Mouse (Mus musculus) forebrain, embryonic 10.5 days (tissue): ENCODE measurements around the gene BC048679. TPM values are rescaled to one million over a fixed set of nuclear protein-coding genes. Genes with fewer than 3 reads are reported as not detected.
A peak's percentile ranks its signal among the peaks of the same experiment; 100 is the strongest.

Experiments used
- DNase-seq: peaks from one replicate; pipeline ENCODE4 v3.0.0-alpha.2; 2017; ENCODE audit warnings: low spot score; ENCODE audit errors: extremely low spot score
- H3K27ac ChIP-seq: fragments of 300-500 bp; sonication (generic); 2 replicates; pipeline ENCODE4 v1.5.1; 2016; ENCODE audit warnings: mild to moderate bottlenecking
- H3K27me3 ChIP-seq: fragments of 300-500 bp; sonication (generic); 2 replicates; pipeline ENCODE4 v1.6.1; 2016; ENCODE audit warnings: mild to moderate bottlenecking; ENCODE audit not compliant: poor library complexity, severe bottlenecking
- H3K36me3 ChIP-seq: fragments of 300-500 bp; sonication (generic); replicated peaks from 2 replicates; pipeline ENCODE4 v1.6.1; 2016; ENCODE audit warnings: mild to moderate bottlenecking, moderate library complexity
- H3K4me1 ChIP-seq: fragments of 300-500 bp; sonication (generic); 2 replicates; pipeline ENCODE4 v1.6.1; 2016
- H3K4me3 ChIP-seq: fragments of 300-500 bp; sonication (generic); 2 replicates; pipeline ENCODE4 v1.5.1; 2016; ENCODE audit warnings: mild to moderate bottlenecking, moderate library complexity
- H3K9me3 ChIP-seq: fragments of 300-500 bp; sonication (generic); 2 replicates; pipeline ENCODE4 v1.6.1; 2016; ENCODE audit warnings: mild to moderate bottlenecking, moderate library complexity
- WGBS: fragments of 180-500 bp; shearing (Covaris S2); methylation state at CpG from one replicate; pipeline ENCODE4 v1.1.7; 2016; 5-methylcytosine and 5-hydroxymethylcytosine counted together
- polyA plus RNA-seq: library from polyadenylated mRNA; unstranded; fragments of >200 nt; fragmentation: Nextera tagmentation; extraction: Ambion mirVana; gene quantifications from 2 replicates; pipeline ENCODE4 v1.2.1, GENCODE M21; 2016

Gene BC048679
- polyA plus RNA-seq: 0.27 and 0.50 TPM in 2 replicates

DNA sequence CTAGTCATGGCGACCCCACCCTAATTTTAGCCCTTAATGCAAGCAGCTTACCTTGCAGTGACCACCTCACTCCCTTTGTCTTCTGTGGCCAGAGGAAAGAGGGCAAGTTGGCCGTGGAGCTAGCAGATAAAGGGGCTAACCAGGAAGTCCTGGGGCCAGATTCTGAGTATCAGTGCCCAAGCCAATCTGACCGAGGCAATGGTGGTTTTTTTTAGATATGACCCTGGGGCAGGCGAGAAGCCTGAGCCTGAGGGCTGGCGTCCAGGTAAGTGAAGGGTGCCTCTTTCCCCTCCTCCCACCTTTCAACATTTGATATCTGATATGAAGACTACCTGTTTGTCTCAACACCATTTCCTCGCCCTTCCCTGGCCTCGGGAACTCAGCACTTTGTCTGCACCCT lies at the start of gene BC048679:
TSS of gene BC048679 (minus strand) at position 101 of the 400 bp plus-strand sequence.
- DNase-seq: no peak
- WGBS: 79% methylated on average over 7 of the region's 7 CpGs
- Histone ChIP-seq H3K9me3 (no peaks in the 10 kb centered on the region), H3K27ac (peak within 1 kb of the TSS; percentile 69), H3K27me3 (peaks cover 42% of the 10 kb centered on the region), H3K4me3 (no peak within 1 kb of the TSS), H3K36me3 (no peaks in the 10 kb centered on the region), H3K4me1 (peaks cover 33% of the 10 kb centered on the region)

DNA sequence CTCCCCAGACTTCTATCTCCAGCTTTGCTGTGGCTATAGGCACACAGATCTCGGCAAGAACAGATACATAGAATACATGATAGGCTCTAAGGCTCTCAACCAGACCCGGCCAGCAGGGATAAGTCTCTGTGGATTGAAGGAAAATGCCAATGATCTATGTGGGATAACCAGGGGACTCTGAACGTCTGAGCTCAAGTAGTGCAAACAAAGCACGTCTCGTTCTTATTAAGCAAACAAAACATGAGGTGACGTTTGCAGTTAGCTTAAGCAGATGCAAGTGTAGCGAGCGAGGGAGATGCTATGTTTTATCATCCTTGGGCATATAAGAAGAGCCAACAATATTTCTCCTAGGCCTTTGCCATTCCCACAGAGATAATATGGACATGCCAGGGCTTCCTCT lies 44.9 kb upstream of the BC048679 start:
- Histone ChIP-seq H3K4me3 (no peak overlapping the region), H3K9me3 (no peaks in the 10 kb centered on the region), H3K27ac (no peak overlapping the region), H3K36me3 (no peaks in the 10 kb centered on the region), H3K27me3 (no peaks in the 10 kb centered on the region), H3K4me1 (peaks cover 31% of the 10 kb centered on the region)
- WGBS: 92% methylated on average over 8 of the region's 8 CpGs
- DNase-seq: no peak

DNA sequence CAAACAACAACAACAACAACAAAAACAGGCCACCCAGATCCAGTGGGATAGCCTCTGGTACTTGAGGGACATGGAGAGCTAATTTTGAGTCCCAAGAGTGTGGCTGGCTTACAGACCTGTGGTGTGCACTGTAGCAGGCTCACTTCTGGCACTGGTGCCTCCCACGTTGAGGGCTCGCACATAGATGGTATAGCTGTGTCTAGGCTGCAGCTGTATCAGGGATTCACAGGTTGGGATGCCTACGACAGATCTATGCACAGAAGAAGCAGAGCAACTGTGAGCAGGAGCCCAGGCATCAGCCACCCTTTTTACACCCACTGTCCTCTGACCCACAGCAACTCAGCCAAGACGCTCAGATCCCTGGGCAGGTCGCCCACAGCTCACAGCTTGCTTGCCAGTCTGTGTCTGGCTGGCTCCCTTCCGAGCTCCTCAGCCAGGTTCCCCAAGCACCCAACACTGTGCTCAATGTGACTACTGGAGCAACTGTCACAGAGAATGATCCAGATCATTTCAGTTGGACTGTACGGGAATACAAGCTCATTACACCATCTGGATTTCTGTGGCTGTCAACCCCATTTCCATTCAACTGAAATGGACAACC lies 43.9 kb upstream of the BC048679 start:
- Histone ChIP-seq H3K9me3 (no peaks in the 10 kb centered on the region), H3K27me3 (no peaks in the 10 kb centered on the region), H3K27ac (no peak overlapping the region), H3K4me3 (no peak overlapping the region), H3K36me3 (no peaks in the 10 kb centered on the region), H3K4me1 (peaks cover 31% of the 10 kb centered on the region)
- DNase-seq: no peak
- WGBS: 87% methylated on average over 7 of the region's 7 CpGs

DNA sequence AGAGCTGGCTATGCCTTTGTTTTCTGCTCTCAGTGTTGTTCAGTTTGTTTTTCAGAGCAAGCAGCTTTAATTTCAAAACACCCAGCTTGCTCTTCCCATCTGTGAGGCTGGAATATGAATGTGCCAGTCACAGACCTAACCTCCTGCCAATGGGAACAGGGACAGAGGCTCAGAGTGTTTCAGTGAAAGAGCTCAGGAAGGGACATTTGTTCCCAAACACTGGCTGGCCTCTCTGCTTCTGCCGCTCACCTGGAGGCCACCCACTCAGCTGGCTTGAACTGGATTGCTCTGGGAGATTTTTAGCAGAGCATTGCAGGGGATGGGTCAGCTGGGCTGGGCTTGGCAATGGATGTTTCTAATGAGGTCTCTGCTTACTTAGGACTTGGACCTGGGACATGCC lies 42.9 kb upstream of the BC048679 start:
- no peak overlapping the region for H3K4me3 ChIP-seq
- H3K9me3 ChIP-seq: no peaks in the 10 kb centered on the region
- peaks cover 24% of the 10 kb centered on the region for H3K4me1 ChIP-seq
- no peaks in the 10 kb centered on the region for H3K27me3 ChIP-seq
- DNase-seq: no peak
- H3K27ac ChIP-seq: no peak overlapping the region
- WGBS: 74% methylated on average over 1 of the region's 1 CpGs
- no peaks in the 10 kb centered on the region for H3K36me3 ChIP-seq

DNA sequence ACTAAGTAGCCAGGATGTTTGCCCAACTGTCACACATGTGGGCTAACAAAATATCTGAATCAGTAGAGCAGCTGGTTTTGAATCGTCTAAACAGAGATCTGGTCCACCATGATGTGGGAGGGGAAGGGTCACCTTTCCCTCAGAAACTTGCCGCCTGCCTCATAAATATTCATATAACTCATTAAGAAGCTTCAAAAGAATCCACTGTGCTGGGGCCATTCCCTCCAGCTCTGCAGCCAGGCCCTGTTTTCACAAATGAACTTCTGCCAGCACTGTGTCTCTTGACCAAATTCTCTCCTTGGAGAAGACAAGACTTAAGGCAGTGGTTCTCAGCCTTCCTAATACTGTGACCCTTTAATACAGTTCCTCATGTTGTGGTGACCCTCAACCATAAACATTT lies 41.5 kb upstream of the BC048679 start:
- H3K4me1 ChIP-seq: peaks cover 22% of the 10 kb centered on the region
- peak overlapping the region; percentile 52; the same call in 1 of the 2 replicates for H3K27ac ChIP-seq
- H3K4me3 ChIP-seq: no peak overlapping the region
- no peak for DNase-seq
- WGBS: 36% methylated on average over 2 of the region's 2 CpGs
- peaks cover 14% of the 10 kb centered on the region for H3K36me3 ChIP-seq
- H3K27me3 ChIP-seq: no peaks in the 10 kb centered on the region
- H3K9me3 ChIP-seq: no peaks in the 10 kb centered on the region

DNA sequence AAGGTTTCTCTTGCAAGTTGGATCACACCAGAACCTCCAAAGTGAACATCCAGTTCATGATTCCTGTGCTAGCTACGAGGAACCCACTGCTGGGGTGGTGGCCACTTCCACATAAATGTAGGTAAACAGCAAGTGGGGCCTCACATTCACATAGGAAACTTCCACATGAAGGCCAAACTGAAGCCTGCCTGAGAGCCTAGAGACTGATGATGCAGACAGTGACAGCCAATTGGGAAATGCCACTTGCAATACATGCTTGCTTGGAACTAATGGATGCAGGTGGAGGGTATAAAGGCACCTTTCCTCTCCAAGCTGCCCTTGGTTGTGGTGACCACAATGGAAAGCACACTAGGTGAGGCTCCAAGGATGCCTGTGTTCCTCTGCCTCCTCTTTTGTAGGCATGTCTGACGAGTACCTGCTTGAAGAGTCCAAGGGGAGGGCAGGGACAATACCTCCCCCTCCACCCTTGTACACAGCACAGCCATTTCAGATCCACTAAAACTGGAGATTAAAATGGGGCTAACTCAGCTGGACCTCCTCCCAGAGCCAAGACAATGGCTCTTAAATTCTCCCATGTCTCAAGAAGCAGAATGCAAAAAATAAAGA lies 40.1 kb upstream of the BC048679 start:
- H3K36me3 ChIP-seq: peaks cover 28% of the 10 kb centered on the region
- H3K27ac ChIP-seq: no peak overlapping the region
- DNase-seq: no peak
- H3K4me3 ChIP-seq: no peak overlapping the region
- 69% methylated on average over 2 of the region's 2 CpGs for WGBS
- peaks cover 9% of the 10 kb centered on the region; the same call in 1 of the 2 replicates for H3K9me3 ChIP-seq
- H3K4me1 ChIP-seq: peaks cover 22% of the 10 kb centered on the region
- H3K27me3 ChIP-seq: no peaks in the 10 kb centered on the region

DNA sequence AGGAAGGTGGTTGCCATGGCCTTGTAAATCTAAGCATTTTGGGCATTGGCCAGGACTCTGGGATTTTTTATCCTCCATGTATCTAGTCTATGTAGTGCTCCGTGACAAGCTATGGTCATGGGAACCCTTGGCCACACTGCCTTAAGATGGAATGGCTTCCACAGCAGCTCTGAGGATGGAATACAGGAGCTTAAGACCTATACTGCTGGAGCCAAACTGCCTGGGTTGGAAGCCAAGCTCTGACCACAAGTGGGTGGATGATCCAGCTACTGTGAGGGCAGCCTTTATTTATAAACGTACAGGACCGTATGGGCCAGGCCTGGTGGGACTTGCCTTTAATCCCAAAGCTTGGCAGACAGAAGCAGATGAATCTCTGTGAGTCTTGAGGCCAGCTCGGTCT lies 38.4 kb upstream of the BC048679 start:
- Histone ChIP-seq H3K4me1 (peaks cover 22% of the 10 kb centered on the region), H3K4me3 (no peak overlapping the region), H3K27ac (no peak overlapping the region), H3K36me3 (peaks cover 44% of the 10 kb centered on the region), H3K9me3 (peaks cover 10% of the 10 kb centered on the region; the same call in 1 of the 2 replicates), H3K27me3 (no peaks in the 10 kb centered on the region)
- DNase-seq: no peak
- WGBS: 91% methylated on average over 4 of the region's 4 CpGs

DNA sequence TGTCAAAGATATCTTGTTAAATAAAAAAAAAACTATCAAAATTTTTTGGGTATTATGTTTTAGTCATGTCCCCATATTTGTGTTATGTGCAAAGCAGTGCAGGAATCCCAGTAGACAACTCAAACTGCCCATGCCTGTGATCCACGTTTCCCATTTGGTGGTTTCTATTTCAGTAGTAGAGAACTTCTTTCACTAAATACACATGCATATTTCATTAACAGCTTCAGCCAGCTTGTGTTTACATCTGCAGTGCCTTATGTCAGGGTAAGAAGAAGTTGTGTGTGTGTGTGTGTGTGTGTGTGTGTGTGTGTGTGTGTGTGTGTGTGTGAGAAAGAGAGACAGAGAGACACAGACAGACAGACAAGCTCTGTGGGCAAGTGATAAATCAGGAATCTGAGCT lies 33.4 kb upstream of the BC048679 start:
- Histone ChIP-seq H3K27ac (no peak overlapping the region), H3K4me3 (no peak overlapping the region), H3K36me3 (peaks cover 94% of the 10 kb centered on the region), H3K27me3 (no peaks in the 10 kb centered on the region), H3K4me1 (no peaks in the 10 kb centered on the region), H3K9me3 (peaks cover 10% of the 10 kb centered on the region; the same call in 1 of the 2 replicates)
- no peak for DNase-seq
- WGBS: 91% methylated on average over 1 of the region's 1 CpGs

DNA sequence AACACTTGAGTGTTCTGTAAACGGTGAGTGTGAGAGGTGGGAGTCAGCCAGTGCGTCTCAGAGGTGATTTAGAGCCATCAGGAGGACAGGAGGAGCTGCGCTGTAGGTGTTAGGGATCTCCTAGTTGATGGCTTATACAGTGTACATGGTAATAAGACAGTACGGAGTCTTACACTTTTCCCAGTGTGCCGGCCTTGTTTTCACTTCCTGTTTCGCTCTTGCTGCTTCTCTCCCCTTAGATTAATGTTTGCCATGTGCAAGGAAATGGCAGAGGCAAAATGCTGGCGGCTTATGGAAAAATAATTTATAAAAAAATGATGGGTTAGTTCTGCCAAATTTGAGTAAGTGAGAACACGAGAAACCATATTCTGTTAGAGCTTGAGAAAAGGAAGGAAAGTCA lies 30.8 kb upstream of the BC048679 start:
- peaks cover 95% of the 10 kb centered on the region for H3K36me3 ChIP-seq
- no peaks in the 10 kb centered on the region for H3K27me3 ChIP-seq
- WGBS: 95% methylated on average over 8 of the region's 8 CpGs
- H3K9me3 ChIP-seq: peaks cover 5% of the 10 kb centered on the region; the same call in 1 of the 2 replicates
- H3K4me1 ChIP-seq: peaks cover 10% of the 10 kb centered on the region
- H3K27ac ChIP-seq: no peak overlapping the region
- DNase-seq: no peak
- H3K4me3 ChIP-seq: no peak overlapping the region

DNA sequence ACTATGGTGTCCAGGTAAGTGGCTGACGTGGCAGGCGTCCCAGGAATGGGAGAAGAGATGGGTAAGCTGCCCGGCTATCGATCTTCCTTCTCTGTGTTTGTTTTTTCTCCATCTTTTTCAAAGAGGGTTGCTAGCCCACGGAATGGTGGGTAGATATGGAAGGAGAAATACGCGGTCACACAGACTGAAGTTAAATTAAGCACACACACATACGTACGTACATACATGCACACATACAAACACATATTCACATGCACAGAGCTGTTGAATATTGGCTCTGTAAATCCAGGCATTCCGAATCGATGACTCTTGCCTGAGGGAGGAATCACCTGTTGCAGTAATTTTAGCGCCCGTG lies 25.6 kb upstream of the BC048679 start:
- Histone ChIP-seq H3K4me3 (peak overlapping the region; percentile 75), H3K9me3 (no peaks in the 10 kb centered on the region), H3K27me3 (no peaks in the 10 kb centered on the region), H3K4me1 (peaks cover 21% of the 10 kb centered on the region), H3K27ac (peak overlapping the region; percentile 96), H3K36me3 (peaks cover 42% of the 10 kb centered on the region)
- WGBS: 15% methylated on average over 13 of the region's 13 CpGs
- no peak for DNase-seq

DNA sequence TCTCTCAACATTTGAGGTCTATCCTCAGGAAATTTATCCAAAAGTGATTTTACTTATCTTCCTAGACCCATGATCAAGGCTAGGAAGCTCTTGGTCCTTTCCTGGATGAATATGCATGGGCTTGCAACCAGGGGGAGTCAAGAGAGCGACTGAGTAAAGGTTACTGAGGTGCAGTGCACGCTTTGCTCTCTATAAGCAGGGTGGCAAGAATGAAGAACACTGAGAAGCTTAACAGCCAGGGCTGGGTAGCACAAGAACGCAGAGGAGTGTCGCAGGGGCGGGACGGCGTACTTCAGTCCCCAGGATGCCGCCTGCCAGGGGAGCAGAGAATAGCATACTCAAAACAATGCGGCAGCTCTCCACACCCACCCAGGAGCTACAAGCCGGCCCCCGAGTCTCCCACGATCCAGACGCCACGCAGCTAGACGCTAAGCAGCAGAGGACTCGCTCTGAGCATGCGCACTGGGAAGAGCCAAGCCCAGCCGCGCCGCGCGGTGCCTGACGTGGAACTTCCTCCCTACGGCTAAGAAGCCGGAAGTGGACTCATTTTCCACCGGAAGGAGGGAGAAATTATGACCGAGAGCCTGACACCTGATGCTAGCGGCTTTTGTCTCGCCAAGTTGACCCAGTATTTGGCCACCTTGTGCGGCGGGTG lies 25.1 kb upstream of the BC048679 start:
- H3K36me3 ChIP-seq: peaks cover 37% of the 10 kb centered on the region
- under 1% methylated on average over 31 of the region's 31 CpGs for WGBS
- peak; percentile 97 for DNase-seq
- peak overlapping the region; percentile 75 for H3K4me3 ChIP-seq
- H3K4me1 ChIP-seq: peaks cover 21% of the 10 kb centered on the region
- H3K27ac ChIP-seq: peak overlapping the region; percentile 96
- H3K27me3 ChIP-seq: no peaks in the 10 kb centered on the region
- H3K9me3 ChIP-seq: no peaks in the 10 kb centered on the region

DNA sequence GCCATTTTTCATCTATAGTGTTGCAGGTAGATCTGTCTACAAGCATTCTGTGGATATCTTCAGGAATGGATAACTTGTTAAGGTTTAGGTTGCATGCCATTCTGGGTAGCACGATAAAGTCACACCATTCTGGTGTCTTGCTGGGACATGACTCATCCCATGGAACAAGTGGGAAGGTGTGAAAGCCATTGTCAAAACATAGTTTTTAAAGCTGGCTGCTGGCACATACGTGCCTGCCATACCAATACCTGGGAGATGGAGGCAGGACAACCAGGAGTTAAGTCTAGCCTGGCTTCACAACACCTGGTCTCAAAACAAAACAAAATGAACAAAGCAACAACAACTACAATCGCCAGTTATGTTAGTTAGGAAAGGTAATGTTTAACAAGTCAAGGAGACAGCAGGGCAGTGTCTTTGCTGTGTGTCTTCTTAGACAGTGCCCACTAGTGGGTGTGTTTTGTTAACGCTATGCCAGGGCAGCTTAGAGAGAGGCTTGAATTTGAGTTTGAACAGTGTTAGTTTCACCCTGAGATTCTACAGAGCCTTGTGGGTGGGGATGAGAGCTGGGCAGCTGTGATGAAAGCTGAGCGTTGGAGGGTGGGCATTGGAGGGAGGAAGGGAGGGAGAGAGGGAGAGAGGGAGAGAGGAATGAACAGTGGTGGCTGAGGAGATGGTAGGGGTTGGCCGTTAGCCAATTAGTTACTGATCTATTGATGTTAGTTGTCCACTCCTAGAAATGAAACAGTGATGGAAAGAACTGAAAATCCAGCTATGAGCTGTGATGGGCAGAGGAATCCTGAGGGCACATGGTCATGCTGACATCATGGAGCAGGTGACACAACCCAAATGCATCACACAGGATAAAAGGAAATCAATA lies 18.3 kb upstream of the BC048679 start:
- Histone ChIP-seq H3K27me3 (no peaks in the 10 kb centered on the region), H3K27ac (no peak overlapping the region), H3K9me3 (no peaks in the 10 kb centered on the region), H3K4me3 (no peak overlapping the region), H3K4me1 (peaks cover 5% of the 10 kb centered on the region; the same call in 1 of the 2 replicates), H3K36me3 (no peaks in the 10 kb centered on the region)
- 72% methylated on average over 6 of the region's 6 CpGs for WGBS
- no peak for DNase-seq
